Mouse (Mus musculus) layer of hippocampus, adult 9-10 months (tissue): Measurements from ENCODE around the gene Hoxd3.
A peak's percentile ranks its signal among the peaks of the same experiment; 100 is the strongest.

Source experiments
- DNase-seq: peaks from one replicate; pipeline ENCODE4 v3.0.0; 2022; ENCODE audit warnings: low spot score

The Hoxd3 gene

GRCm38 (mm10) chr2:74692808-74693431 is 18.8 kb upstream of the Hoxd3 start:
- DNase-seq = no peak

GRCm38 (mm10) chr2:74693432-74693827 is 18.3 kb upstream of the Hoxd3 start:
- no peak for DNase-seq

DNA sequence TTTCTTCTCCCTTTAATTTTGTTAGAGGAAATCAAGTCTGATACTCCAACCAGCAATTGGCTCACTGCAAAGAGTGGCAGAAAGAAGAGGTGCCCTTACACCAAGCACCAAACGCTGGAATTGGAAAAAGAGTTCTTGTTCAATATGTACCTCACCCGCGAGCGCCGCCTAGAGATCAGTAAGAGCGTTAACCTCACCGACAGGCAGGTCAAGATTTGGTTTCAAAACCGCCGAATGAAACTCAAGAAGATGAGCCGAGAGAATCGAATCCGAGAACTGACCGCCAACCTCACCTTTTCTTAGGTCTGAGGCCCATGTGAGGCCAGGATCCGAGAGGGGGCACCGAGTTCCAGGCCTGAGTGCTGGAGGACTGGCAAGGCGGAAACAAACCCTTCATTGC is 17.7 kb upstream of the Hoxd3 start:
- no peak for DNase-seq

DNA sequence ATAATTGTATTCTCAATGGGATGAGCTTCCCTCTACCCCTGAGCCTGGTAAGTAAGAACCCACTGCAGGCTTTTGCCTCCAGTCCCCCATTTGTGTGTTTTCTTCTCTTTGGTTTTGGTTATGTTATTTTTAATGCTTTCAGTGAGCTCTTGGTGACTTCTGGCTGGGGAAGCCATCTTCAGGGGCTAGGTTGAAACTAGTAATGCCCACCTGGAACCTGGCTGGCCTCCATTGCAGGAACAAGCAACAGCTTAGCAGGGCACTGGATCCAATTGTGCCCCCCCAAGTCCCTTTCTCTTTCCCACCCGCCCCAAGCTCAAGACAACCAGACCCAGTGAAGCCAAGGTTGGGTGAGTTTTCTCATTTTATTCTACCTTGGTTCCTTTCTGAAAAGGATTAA is 16.3 kb upstream of the Hoxd3 start:
- DNase-seq = no peak

DNA sequence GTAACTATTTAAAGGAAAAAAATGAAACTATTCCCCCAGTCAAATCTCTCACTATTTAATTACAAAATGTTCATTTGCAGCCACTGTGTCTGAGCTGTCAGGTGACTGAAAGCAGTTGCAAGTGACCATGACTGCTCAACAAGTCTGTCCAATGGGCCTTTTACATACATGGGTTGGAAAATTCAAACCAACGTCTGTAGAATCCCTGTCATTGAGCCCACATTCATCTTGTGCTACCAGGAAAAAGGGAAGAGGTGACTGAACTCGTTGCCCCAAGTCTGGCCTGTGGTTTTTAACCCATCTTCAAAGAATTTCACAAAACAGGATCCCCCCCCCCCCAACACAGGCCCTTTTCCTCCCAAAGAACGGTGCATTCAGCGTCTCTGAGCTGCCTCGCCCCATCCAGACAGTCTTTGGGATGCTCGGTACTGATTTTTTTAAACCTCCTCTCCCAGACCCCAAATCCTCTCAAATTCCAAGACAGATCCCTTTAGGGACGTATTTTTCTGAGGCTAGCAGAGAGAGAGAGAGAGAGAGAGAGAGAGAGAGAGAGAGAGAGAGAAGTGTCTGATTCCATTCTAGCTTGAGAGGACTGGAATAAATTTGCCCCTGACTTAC is 15.8 kb upstream of the Hoxd3 start:
- DNase-seq = no peak

DNA sequence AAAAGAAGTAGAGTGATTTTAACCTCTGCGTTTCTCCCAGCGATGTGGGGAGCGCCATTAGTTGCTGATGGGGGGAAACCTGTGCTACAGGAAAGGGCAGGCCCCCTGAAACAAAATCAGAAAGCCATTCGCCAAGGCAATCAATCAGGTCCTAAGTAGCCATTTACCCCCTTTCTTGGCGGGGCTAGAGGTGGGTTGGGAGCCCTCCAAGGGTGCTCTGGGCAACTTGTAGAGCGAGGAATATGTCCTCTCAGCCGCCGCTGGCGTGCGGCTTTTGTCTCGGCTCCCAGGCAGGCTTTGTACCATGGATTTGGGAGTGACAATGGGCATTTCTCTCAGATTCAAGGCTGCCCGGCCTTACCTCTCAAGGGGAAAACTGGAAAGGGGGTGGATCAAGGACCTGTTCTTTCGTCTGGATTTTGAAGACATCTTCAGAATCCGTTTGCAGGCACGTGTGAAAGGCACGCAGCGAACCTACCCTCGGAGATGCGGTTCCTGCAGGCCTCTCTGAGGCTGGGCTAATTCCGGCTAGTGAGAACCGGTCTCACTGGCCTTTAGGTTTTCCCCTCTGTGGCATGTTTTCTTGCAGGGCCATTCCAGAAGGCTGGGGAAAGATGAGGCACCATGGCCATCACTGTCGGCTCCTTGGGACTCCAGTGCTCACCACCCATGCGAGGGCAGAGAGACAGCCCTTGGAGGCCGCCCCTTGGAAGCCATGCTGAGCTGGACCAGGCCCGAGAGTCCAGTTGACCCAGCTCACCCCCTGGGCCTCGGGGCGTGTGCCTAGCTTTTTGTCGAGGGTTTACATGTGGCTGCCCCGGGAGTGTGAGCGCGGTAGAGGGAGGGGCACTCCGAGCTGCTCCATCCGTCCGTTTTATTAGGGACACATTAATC is 15.0 kb upstream of the Hoxd3 start:
- DNase-seq = no peak

- DNase-seq = no peak
Measured at GRCm38 (mm10) chr2:74697567-74698121, 14.1 kb upstream of the Hoxd3 start, which contains the start of gene Hoxd9. TSS of gene Hoxd9 (plus strand) at chr2:74697727.

- DNase-seq = no peak
Measured at GRCm38 (mm10) chr2:74698201-74699052, 13.3 kb upstream of the Hoxd3 start.

DNA sequence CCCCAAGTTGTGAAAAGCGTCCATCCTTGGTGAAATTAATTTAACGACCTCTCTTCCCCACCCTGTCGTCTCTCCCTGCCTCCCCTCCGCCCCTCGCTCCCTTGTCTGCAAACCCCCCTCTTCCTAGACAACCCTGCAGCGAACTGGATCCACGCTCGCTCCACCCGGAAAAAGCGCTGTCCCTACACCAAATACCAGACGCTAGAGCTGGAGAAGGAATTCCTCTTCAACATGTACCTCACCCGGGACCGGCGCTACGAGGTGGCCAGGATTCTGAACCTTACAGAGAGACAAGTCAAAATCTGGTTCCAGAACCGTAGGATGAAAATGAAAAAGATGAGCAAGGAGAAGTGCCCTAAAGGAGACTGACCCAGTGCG is 12.7 kb upstream of the Hoxd3 start:
- DNase-seq = no peak

- no peak for DNase-seq
Measured at GRCm38 (mm10) chr2:74699664-74700545, 11.8 kb upstream of the Hoxd3 start.

GRCm38 (mm10) chr2:74700546-74701112 is 11.1 kb upstream of the Hoxd3 start:
- DNase-seq = no peak

- peak; percentile 29 for DNase-seq
Measured at GRCm38 (mm10) chr2:74701949-74702819, 9.5 kb upstream of the Hoxd3 start.

DNA sequence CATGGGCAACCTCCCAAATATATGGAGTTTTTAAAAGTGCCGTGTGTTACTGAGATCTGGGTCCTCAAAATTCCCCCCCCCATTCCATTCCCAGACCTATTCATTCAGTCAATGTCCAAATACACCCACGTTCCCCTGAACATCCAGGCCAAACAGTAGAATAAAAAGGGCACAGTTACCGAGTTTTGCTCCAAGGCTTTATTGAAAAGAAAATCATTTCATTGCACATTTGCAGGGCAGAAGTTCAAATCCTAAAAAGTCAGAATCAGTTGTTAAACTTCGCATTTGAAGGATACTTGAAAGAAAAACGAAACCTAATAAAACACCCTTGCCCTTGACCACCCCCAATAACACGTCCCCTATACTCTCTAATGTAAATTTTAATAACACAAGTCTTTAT is 8.9 kb upstream of the Hoxd3 start:
- no peak for DNase-seq

DNA sequence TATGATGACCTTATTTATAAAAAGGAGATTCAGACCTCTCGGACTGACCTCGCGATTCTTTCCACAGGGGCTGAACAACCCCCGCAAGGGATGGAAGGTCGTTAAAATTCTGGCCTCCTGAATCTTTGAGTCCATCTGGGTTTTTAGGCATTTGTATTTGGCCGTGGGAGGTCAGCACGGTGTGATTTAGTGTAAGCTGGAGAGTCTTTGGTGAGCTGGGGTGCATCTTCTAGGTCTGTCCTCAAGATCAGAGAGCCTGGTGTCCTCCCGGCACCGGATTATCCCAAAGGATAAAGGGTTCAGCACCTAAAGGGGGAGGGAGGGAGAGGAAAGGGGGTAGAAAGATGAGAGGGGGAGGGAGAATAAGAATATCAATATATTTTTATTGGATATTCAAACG is 8.4 kb upstream of the Hoxd3 start:
- DNase-seq = no peak

DNA sequence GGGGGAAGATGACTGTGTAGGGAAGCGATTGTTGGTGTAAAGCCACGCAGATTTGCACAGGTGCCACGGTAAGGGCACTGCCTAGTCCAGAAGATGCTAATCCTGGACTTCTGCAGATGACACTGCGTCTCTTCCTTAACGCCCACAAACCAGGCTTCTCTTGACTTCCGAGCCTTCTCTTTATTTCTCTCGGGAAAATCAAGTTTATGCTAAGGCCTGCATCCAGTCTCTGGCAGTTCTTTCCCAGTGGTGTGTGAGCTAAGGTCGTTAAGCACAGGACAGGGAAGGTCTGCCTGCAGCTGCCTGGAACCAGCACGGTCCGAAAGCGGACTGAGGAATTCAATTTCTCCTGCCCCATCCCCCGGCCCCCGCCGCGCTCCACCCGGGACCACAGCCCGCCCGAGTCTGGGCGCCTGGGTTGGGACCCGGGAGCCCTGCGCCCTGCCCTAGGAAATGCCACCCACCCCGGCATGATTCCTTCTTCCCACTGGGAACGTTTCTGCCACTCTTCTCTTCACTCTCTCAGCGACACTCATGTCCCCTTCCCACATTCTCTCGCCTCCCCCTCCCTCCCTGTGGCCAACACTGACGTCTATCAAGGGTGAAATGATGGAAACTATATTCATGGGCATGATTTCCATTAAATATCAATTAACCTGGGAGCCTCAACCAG is 7.9 kb upstream of the Hoxd3 start:
- DNase-seq = no peak

DNA sequence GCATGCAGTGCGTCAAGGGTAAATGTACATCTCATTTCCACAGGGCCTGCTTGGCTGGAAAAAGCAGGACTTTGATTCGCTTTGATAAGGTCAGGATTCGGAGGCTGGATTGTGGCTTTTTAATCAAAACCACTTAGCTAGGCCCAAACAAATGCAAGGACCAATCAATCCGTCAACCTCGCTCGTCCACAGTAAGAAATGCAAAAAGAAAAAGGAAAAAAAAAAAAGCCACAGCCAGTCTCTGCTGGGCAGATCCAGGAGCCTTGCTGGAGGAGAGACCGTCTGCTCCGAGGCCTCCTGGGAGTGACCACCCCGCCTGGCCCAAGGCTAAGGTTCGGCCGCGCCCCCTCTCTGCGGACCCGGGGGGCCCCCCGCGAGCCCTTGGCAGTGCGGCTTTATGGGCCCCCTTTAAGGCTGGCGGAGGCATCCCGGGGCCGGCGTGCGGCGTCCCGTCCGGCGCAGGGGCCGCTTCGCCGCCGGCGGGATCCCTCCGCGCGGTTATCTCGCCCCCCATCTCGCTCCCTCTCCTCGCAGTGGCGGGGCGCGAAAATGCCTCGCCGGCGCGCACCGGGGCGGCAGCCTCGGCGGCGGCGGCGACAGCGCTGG is 7.2 kb upstream of the Hoxd3 start, which contains the start of gene Hoxd8:
Gene Hoxd8 (plus strand): TSS at position 223 of the 606 bp plus-strand sequence.
- no peak for DNase-seq

DNA sequence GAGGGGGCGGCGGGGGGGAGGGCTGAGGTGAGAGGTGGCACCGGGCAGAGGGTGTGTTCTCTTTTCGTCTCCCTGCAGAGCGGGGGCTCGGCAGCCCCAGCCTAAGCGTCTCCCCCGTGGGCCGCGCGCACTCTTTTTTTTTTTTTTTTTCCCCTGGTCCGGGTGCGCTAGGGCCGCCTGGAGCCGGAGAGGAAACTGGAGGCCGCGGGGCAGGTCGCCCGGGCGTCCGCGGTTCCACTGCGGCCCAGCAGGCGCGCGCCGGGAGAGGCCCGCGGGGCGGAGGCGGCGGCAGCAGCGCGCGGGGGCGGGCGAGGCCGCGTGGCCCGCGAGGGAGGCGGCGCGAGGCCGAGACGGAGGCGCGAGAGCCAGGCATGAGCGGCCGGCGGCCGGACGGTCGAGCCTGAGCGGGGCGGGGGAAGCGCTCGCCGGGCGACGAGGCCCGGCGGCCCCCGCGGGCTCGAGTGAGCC is 6.7 kb upstream of the Hoxd3 start:
- DNase-seq = no peak

GRCm38 (mm10) chr2:74705467-74706089 is 6.1 kb upstream of the Hoxd3 start:
- no peak for DNase-seq
